Mouse (Mus musculus) neural tube, embryonic 13.5 days (tissue): ENCODE results near the gene Gm11634. TPM values are rescaled to one million over a fixed set of nuclear protein-coding genes. Genes with fewer than 3 reads are reported as not detected.
A peak's percentile ranks its signal among the peaks of the same experiment; 100 is the strongest.

ENCODE experiments used
- ATAC-seq: fragments of 200-750 bp; cut with Nextera tagmentation; 2 replicates; pipeline ENCODE4 v1.8.0; 2017; ENCODE audit warnings: low read depth, mild to moderate bottlenecking, moderate TSS enrichment, moderate library complexity
- H3K27ac ChIP-seq: fragments of 300-500 bp; sonication (generic); replicated peaks from 2 replicates; pipeline ENCODE4 v1.5.1; 2015; ENCODE audit warnings: moderate library complexity, mild to moderate bottlenecking, inconsistent platforms
- H3K27me3 ChIP-seq: fragments of 300-500 bp; sonication (generic); 2 replicates; pipeline ENCODE4 v1.6.1; 2015; ENCODE audit warnings: mild to moderate bottlenecking, inconsistent platforms
- H3K36me3 ChIP-seq: fragments of 300-500 bp; sonication (generic); 2 replicates; pipeline ENCODE4 v1.6.1; 2015; ENCODE audit warnings: mild to moderate bottlenecking, inconsistent platforms
- H3K4me1 ChIP-seq: fragments of 300-500 bp; sonication (generic); replicated peaks from 2 replicates; pipeline ENCODE4 v1.6.1; 2015; ENCODE audit warnings: inconsistent platforms
- H3K4me2 ChIP-seq: fragments of 300-500 bp; sonication (generic); 2 replicates; pipeline ENCODE4 v1.6.1; 2015; ENCODE audit warnings: inconsistent platforms, mild to moderate bottlenecking, moderate library complexity
- H3K4me3 ChIP-seq: fragments of 300-500 bp; sonication (generic); 2 replicates; pipeline ENCODE4 v1.5.1; 2015; ENCODE audit warnings: mild to moderate bottlenecking, inconsistent platforms
- H3K9ac ChIP-seq: fragments of 300-500 bp; sonication (generic); 2 replicates; pipeline ENCODE4 v1.6.1; 2015; ENCODE audit warnings: moderate library complexity, mild to moderate bottlenecking, inconsistent platforms
- H3K9me3 ChIP-seq: fragments of 300-500 bp; sonication (generic); 2 replicates; pipeline ENCODE4 v1.6.1; 2016; ENCODE audit warnings: inconsistent platforms
- WGBS: fragments of 180-500 bp; shearing (Covaris S2); methylation state at CpG from one replicate; pipeline ENCODE4 v1.1.7; 2015; 5-methylcytosine and 5-hydroxymethylcytosine counted together
- polyA plus RNA-seq: library from polyadenylated mRNA; unstranded; fragments of >200 nt; fragmentation: Nextera tagmentation; extraction: Ambion mirVana; gene quantifications from 2 replicates; pipeline ENCODE4 v1.2.1, GENCODE M21; 2015

The Gm11634 gene
- polyA plus RNA-seq, 1 experiment from 2014 or later, result not detected

DNA sequence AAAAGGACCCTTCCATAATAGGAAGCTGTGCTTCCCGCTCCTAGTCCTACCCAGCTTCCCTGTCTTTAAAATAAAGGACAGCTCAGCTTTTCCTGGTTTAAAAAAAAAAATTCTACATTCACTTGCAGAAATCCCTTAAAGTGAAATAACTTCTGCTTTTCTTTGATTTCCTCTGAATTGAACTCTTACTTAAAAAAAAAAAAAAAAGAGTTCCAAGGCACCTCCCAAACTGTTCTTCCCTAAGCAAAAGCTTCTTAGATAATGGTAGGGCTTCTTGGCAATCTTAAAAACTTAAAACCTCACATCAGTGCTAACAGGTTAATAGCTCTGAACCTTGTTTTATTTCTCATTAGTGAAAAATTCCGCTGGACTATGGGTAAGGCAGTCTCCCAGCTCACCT lies 15.9 kb downstream of the Gm11634 start:
- Histone ChIP-seq H3K4me3 (no peak overlapping the region), H3K9me3 (no peaks in the 10 kb centered on the region), H3K36me3 (peaks cover 49% of the 10 kb centered on the region), H3K4me1 (peaks cover 8% of the 10 kb centered on the region), H3K27ac (no peak overlapping the region), H3K9ac (no peak overlapping the region), H3K27me3 (no peaks in the 10 kb centered on the region), H3K4me2 (no peak overlapping the region)
- 87% methylated on average over 2 of the region's 2 CpGs for WGBS
- ATAC-seq, result no peak

DNA sequence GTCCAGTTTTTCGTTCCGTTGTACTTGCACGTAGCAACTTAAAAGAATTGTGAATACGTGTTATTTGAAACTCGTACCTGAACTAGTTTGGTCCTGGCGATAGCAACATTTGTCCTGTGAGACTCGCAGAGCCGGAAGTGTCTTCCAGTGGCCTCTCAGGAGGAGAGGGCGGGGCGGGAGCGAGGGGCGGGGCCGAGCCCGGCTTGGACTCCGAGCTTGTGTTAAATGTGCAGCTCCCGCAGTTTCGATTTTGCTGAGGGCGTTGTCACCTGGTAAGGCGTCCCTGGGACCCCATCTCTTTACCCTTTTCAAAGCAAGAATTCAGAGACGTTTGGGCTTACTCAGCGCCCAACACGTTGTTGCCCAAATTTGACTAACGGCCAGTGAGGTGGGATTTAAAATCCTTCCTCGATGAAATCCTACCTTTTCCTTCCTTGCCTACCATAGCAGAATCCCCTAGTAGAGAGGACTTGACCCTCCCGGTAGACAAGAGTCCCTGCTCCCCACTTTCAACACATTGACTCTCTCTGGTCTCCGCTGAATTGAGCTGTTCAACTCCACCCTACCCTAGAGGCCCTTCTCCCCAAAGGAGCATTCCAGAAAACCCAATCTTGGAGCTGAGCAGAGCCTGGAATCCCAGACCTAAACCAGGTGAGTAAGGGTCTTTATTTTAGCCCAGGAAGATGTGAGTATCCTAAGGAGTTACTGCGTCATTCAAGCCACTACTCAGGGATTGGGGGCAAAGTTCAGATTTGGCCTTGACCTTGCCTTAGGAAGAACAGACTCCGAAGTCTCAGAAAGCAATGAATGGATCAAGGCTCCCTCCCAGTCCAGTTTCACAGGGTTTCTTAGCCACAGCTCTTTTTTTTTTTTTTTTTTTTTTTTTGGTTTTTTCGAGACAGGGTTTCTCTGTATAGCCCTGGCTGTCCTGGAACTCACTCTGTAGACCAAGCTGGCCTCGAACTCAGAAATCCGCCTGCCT lies 16.7 kb downstream of the Gm11634 start, which contains the start of gene Tmem106a:
Tmem106a (plus strand) TSS at position 189 of the 982 bp plus-strand sequence.
- H3K27ac ChIP-seq, result no peak within 1 kb of the TSS
- no peaks in the 10 kb centered on the region for H3K27me3 ChIP-seq
- no peaks in the 10 kb centered on the region for H3K9me3 ChIP-seq
- no peak for ATAC-seq
- peaks cover 57% of the 10 kb centered on the region for H3K36me3 ChIP-seq
- H3K9ac ChIP-seq, result peak within 1 kb of the TSS; percentile 31
- H3K4me3 ChIP-seq, result peak within 1 kb of the TSS; percentile 31
- WGBS, result 24% methylated on average over 31 of the region's 31 CpGs
- H3K4me1 ChIP-seq, result peaks cover 8% of the 10 kb centered on the region
- peak within 1 kb of the TSS; percentile 47 for H3K4me2 ChIP-seq

GRCm38 (mm10) chr11:101581081-101581764 lies 17.8 kb downstream of the Gm11634 start:
- peaks cover 57% of the 10 kb centered on the region for H3K36me3 ChIP-seq
- no peaks in the 10 kb centered on the region for H3K9me3 ChIP-seq
- H3K4me3 ChIP-seq, result no peak overlapping the region
- WGBS, result 78% methylated on average over 6 of the region's 6 CpGs
- no peak overlapping the region for H3K4me2 ChIP-seq
- no peak for ATAC-seq
- H3K4me1 ChIP-seq, result peaks cover 8% of the 10 kb centered on the region
- H3K27me3 ChIP-seq, result no peaks in the 10 kb centered on the region
- no peak overlapping the region for H3K27ac ChIP-seq
- H3K9ac ChIP-seq, result no peak overlapping the region

DNA sequence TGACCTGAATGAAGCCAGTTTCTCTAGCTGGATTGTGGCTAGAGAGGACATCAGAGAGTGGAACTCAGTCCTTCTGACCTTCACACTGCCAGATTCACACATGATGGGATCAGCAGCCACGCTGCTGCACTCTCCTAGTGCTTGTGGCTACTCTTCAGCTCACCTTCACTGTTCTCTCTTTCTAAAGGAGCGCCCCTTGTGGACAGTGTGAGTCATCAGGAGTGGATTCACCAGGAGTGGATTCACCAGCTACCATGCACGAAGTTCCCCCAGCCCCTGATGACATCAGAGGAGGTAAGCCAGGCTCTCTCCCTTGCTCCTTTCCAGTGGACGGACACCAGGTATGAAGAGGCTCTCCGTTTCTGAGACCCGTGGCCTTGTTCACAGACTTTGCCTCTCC lies 22.9 kb downstream of the Gm11634 start:
- no peaks in the 10 kb centered on the region for H3K9me3 ChIP-seq
- peaks cover 99% of the 10 kb centered on the region for H3K36me3 ChIP-seq
- no peak for ATAC-seq
- no peaks in the 10 kb centered on the region for H3K4me1 ChIP-seq
- no peak overlapping the region for H3K27ac ChIP-seq
- no peak overlapping the region for H3K4me3 ChIP-seq
- no peak overlapping the region for H3K9ac ChIP-seq
- WGBS, result 81% methylated on average over 6 of the region's 6 CpGs
- no peaks in the 10 kb centered on the region for H3K27me3 ChIP-seq
- no peak overlapping the region for H3K4me2 ChIP-seq

- ATAC-seq, result no peak
- peaks cover 95% of the 10 kb centered on the region for H3K36me3 ChIP-seq
- no peak overlapping the region for H3K27ac ChIP-seq
- H3K4me1 ChIP-seq, result no peaks in the 10 kb centered on the region
- no peaks in the 10 kb centered on the region for H3K9me3 ChIP-seq
- H3K9ac ChIP-seq, result no peak overlapping the region
- WGBS, result 88% methylated on average over 3 of the region's 3 CpGs
- H3K4me2 ChIP-seq, result no peak overlapping the region
- H3K4me3 ChIP-seq, result no peak overlapping the region
- no peaks in the 10 kb centered on the region for H3K27me3 ChIP-seq
These were observed 30.6 kb downstream of the Gm11634 start for GRCm38 (mm10) chr11:101568421-101568820.

- H3K4me3 ChIP-seq, result no peak overlapping the region
- H3K4me2 ChIP-seq, result no peak overlapping the region
- no peak overlapping the region for H3K27ac ChIP-seq
- no peaks in the 10 kb centered on the region for H3K27me3 ChIP-seq
- H3K4me1 ChIP-seq, result no peaks in the 10 kb centered on the region
- WGBS, result 38% methylated on average over 5 of the region's 5 CpGs
- ATAC-seq, result no peak
- peaks cover 93% of the 10 kb centered on the region for H3K36me3 ChIP-seq
- H3K9ac ChIP-seq, result no peak overlapping the region
- no peaks in the 10 kb centered on the region for H3K9me3 ChIP-seq
These were observed 36.7 kb downstream of the Gm11634 start for GRCm38 (mm10) chr11:101562391-101562790.

- Histone ChIP-seq H3K9me3 (no peaks in the 10 kb centered on the region), H3K36me3 (peaks cover 58% of the 10 kb centered on the region), H3K27ac (no peak overlapping the region), H3K27me3 (no peaks in the 10 kb centered on the region), H3K4me1 (peaks cover 33% of the 10 kb centered on the region), H3K4me3 (no peak overlapping the region), H3K4me2 (no peak overlapping the region), H3K9ac (no peak overlapping the region)
- 74% methylated on average over 2 of the region's 2 CpGs for WGBS
- ATAC-seq, result no peak
These were observed 42.1 kb downstream of the Gm11634 start for GRCm38 (mm10) chr11:101556954-101557353.

DNA sequence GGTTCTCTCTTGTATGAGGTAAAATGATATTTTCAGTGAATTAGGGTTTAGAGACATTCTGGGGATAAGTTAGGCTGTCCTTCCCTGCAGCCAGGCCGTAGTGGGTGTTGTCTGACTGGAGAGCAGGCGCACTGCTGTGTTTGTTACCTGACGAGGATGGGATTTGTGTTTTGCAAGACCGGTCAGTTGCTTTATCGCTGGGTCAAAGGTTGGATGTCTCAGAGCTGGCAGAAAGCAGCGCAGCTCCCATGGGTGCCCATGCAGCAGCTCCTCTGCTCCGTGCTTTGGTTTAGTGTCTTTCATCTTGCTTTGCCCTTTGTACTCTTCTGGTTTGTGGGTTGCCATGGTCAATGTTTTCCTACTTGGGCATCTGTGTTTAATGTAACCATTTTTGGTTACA lies 42.5 kb downstream of the Gm11634 start:
- no peak for ATAC-seq
- 90% methylated on average over 7 of the region's 7 CpGs for WGBS
- Histone ChIP-seq H3K9ac (no peak overlapping the region), H3K27ac (no peak overlapping the region), H3K4me3 (no peak overlapping the region), H3K4me2 (no peak overlapping the region), H3K9me3 (no peaks in the 10 kb centered on the region), H3K4me1 (peaks cover 33% of the 10 kb centered on the region), H3K27me3 (no peaks in the 10 kb centered on the region), H3K36me3 (peaks cover 54% of the 10 kb centered on the region)

- Histone ChIP-seq H3K9ac (peak overlapping the region; percentile 87), H3K4me3 (peak overlapping the region; percentile 82), H3K4me2 (peak overlapping the region; percentile 86), H3K27me3 (no peaks in the 10 kb centered on the region), H3K9me3 (no peaks in the 10 kb centered on the region), H3K27ac (peak overlapping the region; percentile 97), H3K36me3 (peaks cover 24% of the 10 kb centered on the region), H3K4me1 (peaks cover 45% of the 10 kb centered on the region)
- 25% methylated on average over 8 of the region's 8 CpGs for WGBS
- ATAC-seq, result no peak
These were observed 45.6 kb downstream of the Gm11634 start for GRCm38 (mm10) chr11:101553354-101553930.

GRCm38 (mm10) chr11:101552476-101553300 lies 46.4 kb downstream of the Gm11634 start:
- peak overlapping the region; percentile 86 for H3K4me2 ChIP-seq
- no peaks in the 10 kb centered on the region for H3K9me3 ChIP-seq
- peak overlapping the region; percentile 97 for H3K27ac ChIP-seq
- ATAC-seq, result peak; percentile 99
- H3K9ac ChIP-seq, result peak overlapping the region; percentile 87
- under 1% methylated on average over 37 of the region's 37 CpGs for WGBS
- no peaks in the 10 kb centered on the region for H3K27me3 ChIP-seq
- H3K4me1 ChIP-seq, result peaks cover 45% of the 10 kb centered on the region
- peak overlapping the region; percentile 82 for H3K4me3 ChIP-seq
- H3K36me3 ChIP-seq, result peaks cover 17% of the 10 kb centered on the region

- Histone ChIP-seq H3K27ac (peak within 1 kb of the TSS; percentile 97), H3K4me2 (peak within 1 kb of the TSS; percentile 86), H3K9me3 (no peaks in the 10 kb centered on the region), H3K27me3 (no peaks in the 10 kb centered on the region), H3K4me1 (peaks cover 44% of the 10 kb centered on the region), H3K4me3 (peak within 1 kb of the TSS; percentile 82), H3K36me3 (peaks cover 9% of the 10 kb centered on the region), H3K9ac (peak within 1 kb of the TSS; percentile 87)
- WGBS, result under 1% methylated on average over 43 of the region's 43 CpGs
- peak; percentile 84 for ATAC-seq
These were observed 47.1 kb downstream of the Gm11634 start, which contains the start of the genes Brca1 and Nbr1 for GRCm38 (mm10) chr11:101551751-101552475. Gene Brca1 (minus strand): TSS chr11:101551955. Gene Nbr1 (plus strand): TSS chr11:101552149.
